Mouse (Mus musculus): ENCODE measurements around the gene Gm48551. TPM values are rescaled to one million over a fixed set of nuclear protein-coding genes. Genes with fewer than 3 reads are reported as not detected.

The Gm48551 gene
- polyA plus RNA-seq, 1 experiment from 2014 or later: 4.1 TPM

- no peak for ATAC-seq (ENCODE audit: insufficient number of reproducible peaks, insufficient read depth, low FRiP score, low TSS enrichment, low read depth)
- 63% methylated on average over 8 of the region's 8 CpGs for WGBS
- peaks cover 33% of the 10 kb centered on the region for H3K27me3 ChIP-seq
- H3K9ac ChIP-seq: 0 out of 2 replicates have a peak overlapping the region, but pooled peaks have one; percentile 44
- no peaks in the 10 kb centered on the region for H3K9me3 ChIP-seq
- H3K27ac ChIP-seq: no peak overlapping the region
- H3K4me1 ChIP-seq: peaks cover 61% of the 10 kb centered on the region
- no peak overlapping the region for H3K4me3 ChIP-seq
- peaks cover 30% of the 10 kb centered on the region for H3K36me3 ChIP-seq
- no peak overlapping the region for H3K4me2 ChIP-seq
Observed at GRCm38 (mm10) chr10:81360721-81361120, 23.5 kb upstream of the Gm48551 start.

DNA sequence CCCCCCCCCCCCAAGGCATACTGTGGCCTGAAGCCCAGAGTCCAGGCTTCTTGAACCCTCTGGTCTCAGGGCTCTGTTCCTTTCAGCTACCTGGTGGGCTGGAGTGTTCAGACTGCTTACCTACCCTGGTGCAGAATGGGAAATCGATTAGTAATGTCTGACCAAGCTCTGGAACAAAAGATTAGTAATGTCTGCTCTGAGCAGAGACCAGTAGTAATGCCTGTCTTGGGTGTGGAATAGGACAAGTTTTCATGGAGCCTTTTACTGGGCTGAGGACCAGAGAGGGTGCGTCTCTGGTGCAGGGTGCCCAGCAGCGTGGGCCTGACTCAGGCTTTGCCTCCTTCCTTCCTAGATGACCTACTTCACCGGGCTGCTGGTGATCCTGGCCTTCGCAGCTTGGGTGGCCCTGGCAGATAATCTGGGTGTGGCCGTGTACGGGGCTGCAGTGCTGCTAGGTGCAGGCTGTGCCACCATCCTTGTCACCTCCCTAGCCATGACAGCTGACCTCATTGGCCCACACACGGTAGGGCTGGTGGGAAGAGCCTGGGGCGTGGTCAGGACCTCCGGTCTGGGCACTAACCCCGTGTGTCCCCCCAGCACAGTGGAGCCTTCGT lies 21.8 kb upstream of the Gm48551 start:
- 76% methylated on average over 12 of the region's 12 CpGs for WGBS
- peaks cover 55% of the 10 kb centered on the region for H3K4me1 ChIP-seq

GRCm38 (mm10) chr10:81363436-81364346 lies 20.6 kb upstream of the Gm48551 start:
- Histone ChIP-seq H3K9ac (peak overlapping the region; percentile 61; the same call in 1 of the 2 replicates), H3K4me3 (peak overlapping the region; percentile 32), H3K4me2 (peak overlapping the region; percentile 60), H3K36me3 (peaks cover 57% of the 10 kb centered on the region), H3K27me3 (peaks cover 39% of the 10 kb centered on the region), H3K27ac (no peak overlapping the region), H3K9me3 (no peaks in the 10 kb centered on the region), H3K4me1 (peaks cover 44% of the 10 kb centered on the region)
- WGBS: 11% methylated on average over 54 of the region's 54 CpGs
- no peak for ATAC-seq (ENCODE audit: insufficient number of reproducible peaks, insufficient read depth, low FRiP score, low TSS enrichment, low read depth)

More for the DNA sequence above, 21.8 kb upstream of the Gm48551 start:
- H3K9ac ChIP-seq: no peak overlapping the region
- no peak for ATAC-seq (ENCODE audit: insufficient number of reproducible peaks, insufficient read depth, low FRiP score, low TSS enrichment, low read depth)
- peaks cover 45% of the 10 kb centered on the region for H3K36me3 ChIP-seq
- H3K4me2 ChIP-seq: no peak overlapping the region
- no peaks in the 10 kb centered on the region for H3K9me3 ChIP-seq
- no peak overlapping the region for H3K27ac ChIP-seq
- H3K4me3 ChIP-seq: no peak overlapping the region; the same call in 1 of the 2 replicates
- H3K27me3 ChIP-seq: peaks cover 39% of the 10 kb centered on the region

- Histone ChIP-seq H3K4me3 (peak overlapping the region; percentile 32), H3K36me3 (peaks cover 67% of the 10 kb centered on the region), H3K27ac (no peak overlapping the region), H3K9me3 (no peaks in the 10 kb centered on the region), H3K4me1 (peaks cover 37% of the 10 kb centered on the region), H3K4me2 (peak overlapping the region; percentile 60), H3K27me3 (peaks cover 39% of the 10 kb centered on the region), H3K9ac (peak overlapping the region; percentile 61)
- WGBS: 11% methylated on average over 28 of the region's 28 CpGs
- ATAC-seq (ENCODE audit: insufficient number of reproducible peaks, insufficient read depth, low FRiP score, low TSS enrichment, low read depth): no peak
Observed at GRCm38 (mm10) chr10:81364666-81365065, 19.6 kb upstream of the Gm48551 start.

DNA sequence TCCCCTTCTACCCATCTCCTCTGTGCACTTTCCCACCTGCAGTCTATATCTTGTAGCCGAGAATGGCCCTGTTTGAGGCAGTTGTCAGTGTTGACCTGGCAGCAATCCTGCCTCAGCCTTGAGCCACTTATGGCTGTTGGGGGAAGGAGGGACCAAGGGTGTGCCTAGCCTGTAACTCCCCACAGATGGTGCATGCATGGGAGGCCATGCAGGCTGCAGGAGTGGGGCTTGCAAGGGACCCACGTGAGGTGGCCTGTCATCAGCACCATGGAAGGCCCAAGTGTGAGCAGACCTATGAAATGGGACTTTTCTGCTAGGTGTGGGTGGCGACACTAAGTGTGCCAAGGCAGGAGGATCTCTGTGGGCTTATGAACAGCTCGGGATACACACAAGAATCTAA lies 19.2 kb upstream of the Gm48551 start:
- H3K4me1 ChIP-seq: peaks cover 37% of the 10 kb centered on the region
- no peak overlapping the region for H3K9ac ChIP-seq
- peaks cover 68% of the 10 kb centered on the region for H3K36me3 ChIP-seq
- no peak overlapping the region for H3K27ac ChIP-seq
- no peak overlapping the region for H3K4me3 ChIP-seq
- H3K4me2 ChIP-seq: no peak overlapping the region
- H3K27me3 ChIP-seq: peaks cover 39% of the 10 kb centered on the region
- H3K9me3 ChIP-seq: no peaks in the 10 kb centered on the region
- WGBS: 28% methylated on average over 4 of the region's 4 CpGs
- ATAC-seq (ENCODE audit: insufficient number of reproducible peaks, insufficient read depth, low FRiP score, low TSS enrichment, low read depth): 0 out of 2 replicates have a peak, but pooled peaks have one; percentile 12

DNA sequence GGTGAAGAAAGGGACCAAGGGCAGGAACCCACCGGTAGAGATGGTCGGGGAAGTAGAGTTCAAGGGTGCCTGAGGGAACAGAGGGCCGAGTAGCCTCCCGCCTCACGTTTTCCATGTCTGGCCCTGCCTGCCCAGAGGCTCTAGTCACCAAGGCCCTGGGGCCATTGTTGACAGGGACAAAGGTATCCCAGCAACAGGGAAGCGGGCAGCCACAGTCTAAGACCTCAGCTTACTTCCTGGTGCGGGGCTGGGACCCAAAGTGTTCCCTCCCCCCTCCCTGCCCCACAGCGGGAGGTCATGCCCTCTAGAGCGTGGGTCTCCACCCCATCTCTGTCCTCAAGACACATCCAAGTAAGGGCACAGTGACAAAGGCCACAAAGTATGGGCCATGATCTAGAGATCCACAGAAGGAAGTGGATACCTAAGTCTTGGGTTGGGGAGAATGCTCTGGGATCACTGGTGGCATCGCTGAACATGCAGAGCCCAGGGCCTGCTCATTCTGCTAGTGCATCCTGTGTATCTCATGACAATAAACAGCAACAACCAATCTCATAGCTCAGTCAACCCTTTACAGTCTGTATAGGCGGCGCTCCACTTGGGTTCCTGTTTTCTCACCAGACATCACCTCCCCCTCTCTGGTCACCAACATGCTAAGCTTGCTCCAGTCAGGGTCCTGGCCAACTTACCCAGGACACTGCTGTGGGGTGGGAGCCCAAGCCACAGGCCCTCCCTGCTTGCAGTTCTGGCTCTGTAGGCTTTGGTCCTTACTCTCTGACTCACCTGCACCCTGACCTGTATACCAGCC lies 18.4 kb upstream of the Gm48551 start, which contains the start of gene 4930404N11Rik:
Gene 4930404N11Rik (minus strand): TSS at position 145 of the 805 bp plus-strand sequence.
- Histone ChIP-seq H3K4me3 (peak within 1 kb of the TSS; percentile 32), H3K27me3 (peaks cover 39% of the 10 kb centered on the region), H3K9ac (peak within 1 kb of the TSS; percentile 61), H3K36me3 (peaks cover 73% of the 10 kb centered on the region), H3K4me2 (peak within 1 kb of the TSS; percentile 60), H3K27ac (no peak within 1 kb of the TSS), H3K4me1 (peaks cover 31% of the 10 kb centered on the region), H3K9me3 (no peaks in the 10 kb centered on the region)
- 24% methylated on average over 12 of the region's 12 CpGs for WGBS
- no peak for ATAC-seq (ENCODE audit: insufficient number of reproducible peaks, insufficient read depth, low FRiP score, low TSS enrichment, low read depth)

GRCm38 (mm10) chr10:81366477-81367206 lies 17.6 kb upstream of the Gm48551 start:
- Histone ChIP-seq H3K9ac (no peak overlapping the region; the same call in 1 of the 2 replicates), H3K27ac (no peak overlapping the region), H3K36me3 (peaks cover 74% of the 10 kb centered on the region), H3K4me1 (peaks cover 27% of the 10 kb centered on the region), H3K4me3 (no peak overlapping the region), H3K9me3 (no peaks in the 10 kb centered on the region), H3K4me2 (no peak overlapping the region), H3K27me3 (peaks cover 39% of the 10 kb centered on the region)
- ATAC-seq (ENCODE audit: insufficient number of reproducible peaks, insufficient read depth, low FRiP score, low TSS enrichment, low read depth): no peak
- WGBS: 80% methylated on average over 6 of the region's 6 CpGs

DNA sequence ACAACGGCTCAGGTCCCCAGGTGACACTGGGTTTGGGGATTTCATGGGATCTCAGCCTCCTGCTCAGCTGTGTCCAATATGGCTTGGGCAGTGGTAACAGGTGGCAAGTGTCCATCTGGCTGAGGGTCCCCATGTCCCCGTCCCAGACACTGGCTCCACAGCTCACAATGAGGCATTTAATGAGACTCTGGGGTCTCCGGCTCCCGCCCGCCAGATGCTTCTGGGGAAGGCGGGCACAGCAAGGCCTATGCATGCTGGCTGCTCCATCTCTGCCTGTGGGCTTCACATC lies 17.1 kb upstream of the Gm48551 start:
- Histone ChIP-seq H3K4me2 (no peak overlapping the region), H3K9me3 (no peaks in the 10 kb centered on the region), H3K36me3 (peaks cover 74% of the 10 kb centered on the region), H3K27me3 (peaks cover 39% of the 10 kb centered on the region), H3K27ac (no peak overlapping the region), H3K4me1 (peaks cover 27% of the 10 kb centered on the region), H3K9ac (no peak overlapping the region), H3K4me3 (no peak overlapping the region)
- WGBS: 84% methylated on average over 6 of the region's 6 CpGs
- ATAC-seq (ENCODE audit: insufficient number of reproducible peaks, insufficient read depth, low FRiP score, low TSS enrichment, low read depth): no peak

GRCm38 (mm10) chr10:81375322-81375721 lies 8.9 kb upstream of the Gm48551 start:
- no peak for ATAC-seq (ENCODE audit: insufficient number of reproducible peaks, insufficient read depth, low FRiP score, low TSS enrichment, low read depth)
- Histone ChIP-seq H3K27me3 (no peaks in the 10 kb centered on the region), H3K36me3 (peaks cover 55% of the 10 kb centered on the region), H3K9me3 (no peaks in the 10 kb centered on the region), H3K4me3 (no peak overlapping the region), H3K4me2 (no peak overlapping the region), H3K4me1 (peaks cover 39% of the 10 kb centered on the region), H3K27ac (no peak overlapping the region), H3K9ac (no peak overlapping the region)
- 92% methylated on average over 10 of the region's 10 CpGs for WGBS

DNA sequence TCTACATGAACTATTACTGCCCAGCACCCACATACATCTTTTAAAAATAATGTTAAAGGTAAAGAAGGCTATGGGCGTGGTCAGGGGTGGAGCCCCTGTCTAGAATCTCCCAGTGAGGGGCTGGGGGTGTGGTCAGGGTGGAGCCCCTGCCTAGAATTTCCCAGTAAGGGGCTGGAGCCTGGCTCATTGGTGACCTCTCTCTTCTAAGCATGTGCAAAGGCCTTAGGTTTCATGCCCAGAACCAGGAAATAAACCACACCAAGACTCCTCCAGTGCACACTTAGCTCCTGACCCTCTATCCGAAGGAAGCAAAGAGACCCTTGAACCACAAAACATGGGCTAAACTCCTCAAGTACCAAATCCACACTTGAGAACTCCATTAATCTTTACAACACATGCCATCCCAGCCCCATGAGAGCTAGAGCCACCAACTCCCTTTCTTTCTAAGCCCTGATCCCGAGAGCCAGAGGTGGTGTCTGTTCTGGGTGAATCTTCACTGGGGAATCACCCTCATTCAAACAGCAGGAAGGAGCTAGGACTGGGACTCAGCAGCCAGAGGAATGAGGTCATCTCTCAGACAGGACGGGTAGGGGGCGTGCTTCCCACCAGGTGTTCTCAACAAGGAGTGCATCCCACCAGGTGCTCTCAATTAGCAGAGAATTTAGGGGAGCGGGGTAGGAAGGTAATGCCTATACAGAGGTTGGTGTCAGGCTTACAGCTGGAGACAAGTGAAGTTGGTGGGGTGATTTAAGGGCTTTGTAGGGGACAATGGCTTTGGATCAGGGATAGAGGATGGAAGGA lies 7.5 kb upstream of the Gm48551 start:
- Histone ChIP-seq H3K27me3 (no peaks in the 10 kb centered on the region), H3K36me3 (peaks cover 41% of the 10 kb centered on the region), H3K4me2 (peak overlapping the region; percentile 88), H3K27ac (0 out of 2 replicates have a peak overlapping the region, but pooled peaks have one; percentile 75), H3K4me1 (peaks cover 39% of the 10 kb centered on the region), H3K4me3 (peak overlapping the region; percentile 79), H3K9me3 (no peaks in the 10 kb centered on the region), H3K9ac (peak overlapping the region; percentile 95)
- WGBS: 31% methylated on average over 6 of the region's 6 CpGs
- no peak for ATAC-seq (ENCODE audit: insufficient number of reproducible peaks, insufficient read depth, low FRiP score, low TSS enrichment, low read depth)
